Mouse (Mus musculus) testis, postnatal 14 days (tissue): Measurements from ENCODE around the gene Tdp1.
"Not testable (repeated sequence)": the region's sequence is repeated elsewhere in the genome, so short reads cannot be mapped to it uniquely, and the experiment has no call there.

Experiments
- DNase-seq: peaks from one replicate; pipeline ENCODE4 v3.0.0; 2021; ENCODE audit warnings: low spot score

Tdp1 gene

DNA sequence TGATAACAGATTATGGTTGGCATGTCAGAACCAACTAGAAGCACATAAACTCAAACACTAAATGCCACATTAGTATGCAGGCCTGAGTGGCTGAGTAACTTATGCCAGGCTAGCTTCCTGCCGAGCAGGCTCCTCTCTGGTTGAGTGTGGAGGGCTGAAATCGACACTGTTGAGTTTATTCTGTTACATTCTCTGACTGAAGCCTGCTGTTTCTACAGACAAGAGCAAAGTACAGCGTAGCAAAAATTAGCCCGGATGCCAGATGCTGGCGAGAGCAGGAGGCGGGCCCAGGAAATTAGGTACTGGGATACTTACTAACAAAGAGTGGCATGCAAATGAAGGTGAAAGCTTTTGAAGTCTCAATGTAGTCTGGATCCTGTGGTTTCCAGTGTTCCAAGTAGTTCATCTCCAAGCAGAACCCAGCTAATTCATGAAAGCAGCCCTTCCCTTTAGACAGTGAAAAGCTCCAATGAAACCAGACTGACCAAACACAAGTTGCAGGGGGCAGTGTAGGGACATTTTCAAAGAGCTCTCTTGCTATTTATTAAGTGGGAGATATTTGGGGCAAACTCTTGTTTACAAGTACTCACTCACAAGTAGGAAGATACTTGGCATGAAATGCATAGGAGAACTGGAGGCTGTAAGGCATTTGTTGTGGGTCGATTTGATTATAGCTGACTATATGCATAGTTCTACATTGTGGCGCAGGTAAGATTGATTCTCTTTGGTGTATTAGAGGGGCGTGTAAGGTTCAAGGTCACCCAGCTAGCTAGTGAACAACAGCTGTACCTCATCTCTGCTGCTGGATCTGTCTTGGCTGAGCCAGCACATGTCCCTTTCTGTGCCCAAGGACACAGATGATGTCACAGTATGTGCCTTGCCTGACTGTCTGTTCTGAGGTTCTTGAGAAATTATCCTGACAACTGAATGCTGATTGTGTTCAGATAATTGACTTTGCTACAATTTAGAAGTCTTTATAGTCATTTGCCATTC, 74.0 kb downstream of the Tdp1 start:
- peak; percentile 72 for DNase-seq

DNA sequence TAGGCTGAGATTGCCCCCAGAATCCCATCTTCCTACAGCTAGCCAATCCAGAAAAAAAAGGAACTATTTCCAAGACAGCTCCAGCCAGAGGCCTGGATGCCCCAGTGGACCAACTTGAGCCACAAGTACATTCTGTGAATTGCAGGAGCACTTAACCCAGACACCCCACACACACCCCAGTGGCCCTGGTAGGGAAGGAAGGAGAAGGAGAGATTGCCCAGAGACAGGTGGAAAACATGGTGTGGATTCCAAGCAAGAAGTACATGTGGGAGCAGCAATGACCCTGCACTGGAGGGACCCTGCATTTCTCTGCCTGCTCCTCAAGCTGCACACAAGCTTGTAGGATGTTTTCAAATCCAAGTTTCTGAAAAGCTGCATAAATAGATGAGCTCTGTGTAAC, 75.0 kb downstream of the Tdp1 start:
- DNase-seq = no peak

DNA sequence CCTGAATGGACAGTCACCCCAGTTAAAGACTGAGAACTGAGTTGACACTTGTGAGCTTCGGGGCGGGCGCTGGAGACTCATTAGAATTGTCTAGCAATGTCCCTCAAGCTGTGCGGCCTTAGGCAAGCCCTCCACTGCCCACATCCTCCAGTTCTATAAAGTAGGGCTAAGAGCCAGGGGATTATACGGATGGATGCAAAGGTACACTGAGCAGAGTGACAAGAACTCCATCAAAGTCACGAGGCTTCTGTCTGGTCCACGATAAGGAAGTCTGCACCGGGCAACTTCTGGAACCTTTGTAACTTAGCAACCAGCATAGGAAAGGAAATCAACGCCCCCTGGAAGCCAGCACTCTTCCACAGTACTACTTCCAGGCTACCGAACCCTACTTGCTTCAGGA, 75.6 kb downstream of the Tdp1 start:
- no peak for DNase-seq

DNA sequence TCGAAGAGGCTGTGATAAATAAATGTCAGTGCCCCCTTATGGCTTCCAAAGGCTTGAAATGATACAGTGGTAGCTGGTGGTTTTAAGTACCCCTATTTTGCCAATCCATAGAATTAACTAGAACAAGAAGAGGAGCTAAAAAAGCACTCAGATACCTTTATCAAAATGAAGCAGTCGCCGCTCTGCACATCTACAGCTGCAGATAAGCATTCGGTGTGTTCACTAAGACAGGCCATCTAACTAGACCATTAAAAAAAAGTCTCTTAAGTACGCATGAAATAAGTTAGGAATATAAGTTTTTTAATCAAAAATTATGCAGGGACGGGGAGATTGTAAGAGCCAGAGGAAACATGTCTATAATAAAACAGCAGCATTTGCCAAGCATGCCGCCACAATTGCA, 76.4 kb downstream of the Tdp1 start:
- no peak for DNase-seq

DNA sequence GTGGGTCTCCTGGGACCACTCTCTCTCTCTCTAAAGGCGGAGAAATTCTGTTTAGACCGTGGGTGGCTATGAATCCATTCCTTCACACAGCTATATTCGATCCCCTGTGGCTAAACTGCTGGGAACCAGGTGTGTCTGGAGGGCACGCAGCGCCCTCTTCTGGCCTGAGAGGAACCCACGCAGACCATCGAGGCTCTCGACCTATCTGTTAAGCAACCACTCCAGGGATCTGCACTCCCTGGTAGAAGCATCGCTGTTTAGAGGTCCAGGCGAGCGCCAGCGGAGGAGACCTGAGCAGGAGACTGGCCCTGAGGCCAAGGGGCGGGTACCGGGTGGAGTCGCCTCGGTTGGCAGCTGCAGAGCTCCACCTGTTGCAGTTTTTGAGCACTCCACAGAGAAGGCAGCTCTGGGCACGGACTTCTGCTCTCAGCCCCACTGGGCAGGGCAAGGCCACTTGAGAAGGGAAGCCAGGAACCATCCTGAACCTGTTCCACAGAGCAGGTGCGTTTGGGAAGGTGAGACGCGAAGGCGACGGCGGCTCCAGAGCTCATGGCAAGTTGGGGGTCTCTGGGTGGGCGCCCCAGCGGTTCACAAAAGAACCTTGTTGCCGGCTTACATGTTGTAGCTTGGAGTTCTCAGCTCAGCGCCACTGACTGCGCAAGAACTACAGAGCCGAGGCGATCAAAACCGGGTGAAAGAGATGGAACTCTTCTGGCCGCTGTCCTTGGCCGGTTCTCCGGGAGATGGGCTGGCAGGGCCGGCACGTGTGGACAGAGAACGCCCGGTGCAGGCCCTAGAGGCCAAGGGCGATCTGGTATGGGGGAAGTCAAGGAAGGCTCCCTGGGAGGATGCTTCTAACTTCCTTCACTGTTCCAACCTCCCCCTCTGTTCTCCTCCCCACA, 80.2 kb downstream of the Tdp1 start, which contains the start of gene Kcnk13:
Gene Kcnk13, plus strand, starts transcription at position 199 of the 902 bp plus-strand sequence.
- DNase-seq = peak; percentile 68

DNA sequence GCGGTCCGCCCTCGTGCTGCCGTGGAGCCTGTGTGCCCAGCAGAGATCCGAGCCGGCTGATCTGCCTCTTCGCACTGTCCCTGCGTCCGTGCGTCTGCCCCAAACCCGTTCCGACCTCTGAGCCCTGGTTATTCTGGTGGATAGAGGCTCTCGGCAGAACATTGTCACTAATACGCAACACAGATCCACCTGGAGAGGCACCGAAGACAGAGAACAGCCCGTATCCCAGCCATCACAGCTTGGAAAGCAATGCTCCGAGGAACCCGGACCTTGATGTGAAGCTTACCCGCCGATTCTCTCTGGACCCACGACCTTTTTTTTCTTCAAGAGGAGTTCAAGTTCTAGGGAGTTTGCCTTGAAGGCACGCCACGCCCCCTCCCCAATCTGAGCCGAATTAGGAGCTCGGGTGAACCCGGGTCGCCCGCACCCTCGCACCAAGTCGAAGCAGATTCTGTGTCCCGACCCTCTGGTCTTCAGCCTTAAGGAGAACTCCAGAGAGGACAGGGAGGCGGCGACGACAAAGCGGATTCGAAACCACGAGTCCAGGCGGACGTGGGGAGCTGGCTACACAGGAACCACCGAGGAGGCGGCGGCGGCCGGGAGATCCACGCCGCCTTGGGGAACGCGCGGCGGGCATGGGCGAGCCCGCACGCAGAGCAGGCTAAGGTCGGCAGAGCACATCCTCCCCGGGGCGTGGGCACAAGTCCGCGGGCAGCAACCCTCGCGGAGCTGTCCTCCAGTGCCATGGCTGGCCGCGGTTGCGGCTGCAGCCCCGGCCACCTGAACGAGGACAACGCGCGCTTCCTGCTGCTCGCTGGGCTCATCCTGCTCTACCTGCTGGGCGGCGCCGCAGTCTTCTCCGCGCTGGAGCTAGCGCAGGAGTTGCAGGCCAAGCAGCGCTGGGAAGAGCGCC, 81.1 kb downstream of the Tdp1 start:
- DNase-seq = no peak

DNA sequence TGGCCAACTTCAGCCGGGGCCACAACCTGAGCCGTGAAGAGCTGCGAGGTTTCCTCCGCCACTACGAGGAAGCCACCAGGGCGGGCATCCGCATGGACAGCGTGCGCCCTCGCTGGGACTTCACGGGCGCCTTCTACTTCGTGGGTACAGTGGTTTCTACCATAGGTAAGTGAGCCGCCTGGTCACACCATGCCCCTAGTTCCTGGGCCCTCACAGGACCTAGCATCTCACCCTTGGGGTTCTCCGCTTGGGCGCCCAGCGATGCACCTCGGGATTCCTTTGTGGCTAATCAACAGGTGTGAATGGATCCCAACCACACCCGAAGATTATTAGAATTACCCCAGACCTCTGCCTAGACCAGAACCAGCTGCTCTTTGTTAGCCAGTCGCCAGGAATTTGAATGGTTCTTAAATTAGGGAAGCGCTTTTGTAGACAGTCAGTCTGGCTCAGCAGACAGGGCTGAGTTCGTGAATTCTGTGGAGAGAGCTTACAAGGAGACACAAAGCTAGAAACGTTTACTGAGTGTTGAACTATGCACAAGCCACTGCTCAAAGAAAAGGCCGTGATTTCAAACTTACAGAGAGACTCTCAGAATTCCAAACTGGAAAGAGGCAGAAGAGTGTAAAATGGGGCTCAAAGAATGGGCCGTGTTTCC, 81.9 kb downstream of the Tdp1 start:
- no peak for DNase-seq

DNA sequence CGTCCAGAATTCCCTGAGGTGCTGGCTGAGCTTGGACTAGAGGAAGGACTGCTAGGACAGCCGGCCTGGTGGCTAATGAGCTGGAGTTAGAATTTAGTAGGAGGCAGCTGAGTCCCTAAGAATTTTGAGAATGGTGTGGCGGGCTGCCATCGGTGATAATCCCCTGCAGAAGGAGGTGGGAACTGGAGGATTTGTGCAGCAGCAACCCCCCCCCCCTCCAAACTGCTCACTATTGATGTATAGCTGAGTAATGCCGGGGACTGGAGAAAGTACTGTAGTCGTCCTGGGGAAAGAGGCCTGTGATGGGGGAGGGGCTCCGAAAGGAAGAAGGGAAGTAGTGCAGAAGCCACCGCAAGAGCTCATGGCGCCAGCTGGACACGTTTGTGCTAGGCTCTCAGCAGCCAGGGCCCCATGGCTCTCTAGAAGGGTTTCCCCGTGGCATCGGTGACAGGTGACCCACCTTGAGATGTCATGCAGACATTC, 82.6 kb downstream of the Tdp1 start:
- no peak for DNase-seq

DNA sequence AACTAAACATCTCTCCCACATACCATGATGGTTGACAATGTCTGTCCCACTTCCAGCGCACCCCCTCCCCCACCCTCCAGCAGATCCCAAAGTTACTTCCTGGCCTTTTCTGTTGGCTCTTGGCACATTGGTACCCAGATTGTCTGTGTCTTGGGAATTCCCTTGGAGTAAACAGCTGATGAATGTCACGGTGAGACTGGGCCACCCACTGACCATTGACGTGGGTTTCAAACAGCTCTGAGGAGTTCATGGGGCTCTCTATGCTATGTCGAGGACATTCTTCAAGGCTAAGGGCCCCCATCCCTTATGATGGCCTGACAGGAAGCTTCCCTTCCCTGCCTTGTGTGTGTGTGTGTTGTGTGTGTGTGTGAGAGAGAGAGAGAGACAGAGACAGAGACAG, 85.6 kb downstream of the Tdp1 start:
- no peak for DNase-seq

DNA sequence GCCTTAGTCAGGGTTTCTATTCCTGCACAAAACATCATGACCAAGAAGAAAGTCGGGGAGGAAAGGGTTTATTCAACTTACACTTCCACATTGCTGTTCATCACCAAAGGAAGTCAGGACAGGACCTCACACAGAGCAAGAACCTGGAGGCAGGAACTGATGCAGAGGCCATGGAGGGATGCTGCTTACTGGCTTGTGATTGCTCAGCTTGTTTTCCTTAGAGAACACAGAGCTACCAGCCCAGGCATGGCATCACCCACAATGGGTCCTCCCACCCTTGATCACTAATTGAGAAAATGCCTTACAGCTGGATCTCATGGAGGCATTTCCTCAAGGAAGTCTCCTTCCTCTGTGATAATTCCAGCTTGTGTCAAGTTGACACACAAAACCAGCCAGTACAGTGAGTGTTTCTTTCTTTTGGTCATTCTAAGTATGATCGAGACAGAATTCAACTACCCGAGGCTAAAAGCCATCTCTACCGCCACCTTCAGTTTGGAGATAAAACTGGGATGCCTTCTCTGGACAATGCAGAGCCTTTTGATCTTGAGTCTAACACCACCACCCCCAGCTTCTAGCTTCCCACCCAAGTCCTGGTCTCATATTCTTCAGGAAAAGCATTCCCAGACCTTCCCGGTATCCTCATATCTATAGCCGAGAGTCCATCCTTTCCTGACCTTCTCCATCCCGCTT, 87.0 kb downstream of the Tdp1 start:
- DNase-seq = not testable (repeated sequence)

DNA sequence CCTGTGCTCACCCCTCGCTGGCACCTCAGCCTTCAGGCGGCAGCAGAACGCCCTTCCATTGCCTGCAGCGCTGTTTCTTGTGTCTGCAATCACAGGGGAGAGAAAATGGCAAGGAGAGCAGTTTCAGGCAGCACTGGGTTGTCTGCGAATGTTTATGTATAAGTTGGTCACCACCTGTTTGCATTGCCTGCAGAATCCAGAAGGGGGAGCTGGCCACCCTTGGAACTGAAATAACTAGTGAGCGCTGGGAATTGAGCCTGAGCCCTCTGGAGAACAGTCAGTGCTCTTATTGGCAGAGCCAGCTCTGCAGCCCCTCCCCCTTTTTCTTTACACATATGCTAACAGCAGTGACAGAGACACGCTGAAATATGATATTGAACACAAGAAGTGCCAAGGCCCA, 88.5 kb downstream of the Tdp1 start:
- no peak for DNase-seq

DNA sequence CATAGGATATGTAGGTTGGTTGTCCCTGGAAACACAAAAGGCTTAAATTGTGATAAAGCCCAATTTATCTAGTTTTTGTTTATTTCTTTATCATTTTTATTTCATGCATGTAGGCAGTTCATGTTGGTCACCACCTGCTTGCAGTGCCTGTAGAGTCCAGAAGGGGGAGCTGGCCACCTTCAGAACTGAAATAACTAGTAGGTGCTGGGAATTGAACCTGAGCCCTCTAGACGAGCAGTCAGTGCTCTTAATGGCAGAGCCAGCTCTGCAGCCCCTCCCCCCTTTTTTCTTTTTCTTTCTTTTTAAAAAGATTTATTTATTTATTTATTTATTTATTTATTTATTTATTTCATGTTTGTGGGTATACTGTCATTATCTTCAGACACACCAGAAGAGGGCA, 89.3 kb downstream of the Tdp1 start:
- no peak for DNase-seq

DNA sequence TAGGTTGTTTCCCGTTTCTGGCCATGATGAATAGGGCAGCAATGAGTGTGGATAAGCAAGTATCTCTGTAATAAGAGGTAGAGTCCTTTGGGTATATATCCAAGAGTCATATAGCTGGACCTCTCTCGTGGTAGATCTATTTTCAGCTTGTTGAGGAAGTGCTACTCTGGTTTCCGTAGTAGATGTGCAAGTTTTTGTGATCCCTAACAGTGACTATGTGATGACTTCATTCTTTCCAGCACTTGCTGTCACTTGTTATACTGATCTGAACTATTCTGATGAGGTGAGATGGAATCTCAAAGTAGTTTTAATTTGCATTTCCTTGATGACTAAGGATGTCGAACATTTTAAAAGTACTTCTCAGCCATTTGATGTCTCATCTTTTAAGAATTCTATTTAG, 95.2 kb downstream of the Tdp1 start:
- no peak for DNase-seq

DNA sequence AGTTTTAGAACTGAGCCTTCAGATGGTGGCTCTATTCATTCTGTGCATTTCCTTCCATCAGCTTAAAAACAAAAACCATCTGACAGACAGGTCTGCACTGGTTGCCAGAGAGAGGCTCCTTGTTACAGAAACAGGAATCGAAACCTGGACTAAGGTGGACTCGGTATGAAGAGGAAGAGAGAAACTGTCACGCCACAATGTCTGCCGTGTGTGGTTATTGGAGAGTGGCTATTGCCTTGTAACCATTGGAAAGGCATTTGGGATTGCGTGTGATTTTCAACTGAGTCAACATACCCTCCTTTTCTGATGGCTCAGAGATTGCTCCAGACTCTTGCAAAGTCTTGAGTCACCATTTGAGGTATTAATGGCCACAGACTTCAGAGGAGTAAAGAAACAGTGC, 102.5 kb downstream of the Tdp1 start:
- no peak for DNase-seq

DNA sequence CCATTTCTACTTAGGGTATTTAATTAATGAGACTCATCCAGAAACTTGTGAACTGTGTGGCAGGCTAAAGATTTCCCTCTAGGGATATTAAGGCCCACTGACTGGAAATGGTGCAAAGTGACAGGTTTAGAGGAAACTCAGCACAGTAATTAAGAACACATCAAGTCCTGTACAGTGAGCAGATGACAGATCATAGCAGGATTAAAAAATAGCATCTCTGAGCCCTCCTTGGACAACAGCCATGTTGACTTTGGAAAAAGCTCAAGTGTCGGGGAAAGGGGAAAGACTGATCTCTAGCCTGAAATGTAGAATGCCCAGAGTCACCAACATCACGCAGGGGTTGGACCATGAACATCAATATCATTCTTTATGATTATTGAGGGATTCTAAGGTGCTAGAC, 103.8 kb downstream of the Tdp1 start:
- DNase-seq = no peak

DNA sequence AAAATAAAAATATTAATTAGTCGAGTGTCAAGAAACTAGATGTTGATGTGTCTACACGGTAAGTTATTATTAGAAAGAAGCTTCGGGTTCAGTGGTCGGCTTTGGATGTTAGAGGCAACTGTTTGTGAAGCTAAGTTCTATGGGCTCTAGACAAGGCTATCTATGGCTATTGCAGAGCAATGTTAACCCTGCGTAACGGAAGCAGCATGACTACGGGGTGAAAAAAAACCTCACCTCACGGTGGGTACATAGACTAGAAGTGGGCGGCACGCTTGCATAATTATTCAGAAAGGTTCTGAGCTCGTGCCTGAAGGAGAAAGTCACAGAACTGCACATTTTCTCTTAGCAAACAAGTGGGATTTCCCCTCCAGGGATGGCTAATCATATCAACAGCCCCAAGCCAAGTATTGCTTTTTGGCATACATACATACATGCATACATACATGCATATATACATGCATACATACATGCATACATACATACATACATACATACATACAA, 108.1 kb downstream of the Tdp1 start:
- DNase-seq = no peak

DNA sequence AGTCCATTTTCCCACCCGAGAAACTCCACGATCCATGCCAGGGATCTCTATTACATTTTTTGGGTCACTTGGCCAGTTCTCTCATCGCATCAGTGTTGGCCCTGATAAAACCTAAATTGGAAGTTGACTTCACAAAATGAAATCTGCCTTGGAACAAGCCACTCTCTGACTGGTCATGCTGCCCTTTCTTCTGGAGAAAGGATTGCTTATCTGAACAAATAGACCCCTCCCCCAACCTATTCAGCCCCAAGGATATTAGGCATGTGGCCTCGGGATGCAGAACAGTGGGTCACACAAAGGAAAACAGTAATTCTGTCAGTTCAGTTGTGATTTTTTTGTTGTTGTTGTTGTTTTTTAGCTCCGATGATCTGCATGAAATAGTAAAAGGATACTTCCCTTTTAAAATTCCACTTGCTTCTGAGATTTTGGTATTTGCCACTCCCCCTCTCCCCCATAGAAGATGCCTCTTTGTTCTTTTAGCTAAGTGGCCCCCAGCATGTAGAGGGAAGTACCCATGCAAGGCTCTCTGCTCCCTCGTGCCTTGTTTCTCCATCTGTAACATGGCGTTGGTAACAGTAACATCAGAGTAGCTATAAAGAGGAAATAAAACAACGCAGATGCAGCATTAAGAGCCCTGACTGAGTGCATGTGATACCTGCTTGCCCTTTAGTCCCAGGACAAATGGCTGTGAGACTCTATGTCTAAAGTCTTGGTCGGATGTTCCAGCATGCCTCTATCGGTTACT, 109.0 kb downstream of the Tdp1 start:
- DNase-seq = no peak

DNA sequence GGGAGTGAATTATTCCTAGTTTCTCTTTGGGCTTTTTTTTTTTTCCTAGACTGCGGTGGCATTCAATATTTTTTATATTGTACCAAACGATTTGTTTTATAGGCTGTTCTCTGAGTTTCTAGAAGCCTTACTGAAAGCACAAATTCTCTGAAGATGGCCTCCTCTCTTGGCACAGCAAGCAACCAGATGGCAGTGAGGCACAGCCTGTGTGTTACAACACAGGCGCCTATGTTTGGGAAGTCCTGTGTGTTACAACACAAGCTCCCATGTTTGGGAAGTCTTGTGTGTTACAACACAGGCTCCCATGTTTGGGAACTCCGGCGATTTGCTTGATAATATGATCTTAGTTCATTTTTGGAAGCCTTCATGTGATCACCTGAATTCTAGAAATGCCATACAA, 111.6 kb downstream of the Tdp1 start:
- no peak for DNase-seq

DNA sequence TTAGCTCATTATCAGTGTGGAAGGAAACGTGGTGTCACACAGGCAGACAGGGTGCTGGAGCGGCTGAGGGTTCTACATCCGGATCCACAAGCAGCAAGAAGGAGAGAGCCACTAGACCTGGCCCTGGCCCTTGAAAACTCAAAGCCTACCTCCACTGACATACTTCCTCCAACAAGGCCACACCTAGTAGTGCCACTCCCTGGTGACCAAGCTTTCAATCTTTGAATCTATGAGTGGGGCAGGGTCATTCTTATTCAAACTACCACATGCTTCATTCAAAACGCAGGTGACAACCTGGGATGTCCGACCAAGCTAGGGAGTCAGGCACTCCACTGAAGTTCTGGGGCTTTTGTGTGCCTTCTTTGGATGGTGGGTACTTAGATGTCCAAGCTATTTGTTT, 115.4 kb downstream of the Tdp1 start:
- DNase-seq = no peak

DNA sequence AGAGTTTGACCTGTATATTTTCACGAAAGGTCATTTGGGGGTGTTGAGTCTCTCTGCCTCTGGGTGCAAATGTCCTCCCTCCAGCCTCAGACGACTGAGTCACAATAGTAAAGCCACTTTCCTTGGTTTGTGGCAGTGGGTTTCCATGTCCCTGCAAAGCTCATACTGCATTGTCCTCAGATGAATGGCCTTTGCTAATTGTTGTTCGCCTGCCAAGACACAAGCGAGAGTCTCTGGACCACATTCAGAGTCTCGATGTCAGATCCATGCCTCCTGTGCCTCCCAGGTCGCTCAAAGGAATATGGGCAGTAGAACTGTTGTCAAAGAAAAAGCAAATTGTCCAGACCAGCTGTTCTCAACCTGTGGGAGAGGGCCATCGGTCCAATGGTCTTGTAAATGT, 116.1 kb downstream of the Tdp1 start:
- DNase-seq = no peak
